Mouse (Mus musculus) ovary, adult 18-20 months (tissue): Measurements from ENCODE around the gene Megf9.

Source experiments
- DNase-seq: peaks from one replicate; pipeline ENCODE4 v3.0.0; 2022; ENCODE audit warnings: low spot score, mixed read lengths

The Megf9 gene

GRCm38 (mm10) chr4:70412126-70412525 is 122.7 kb downstream of the Megf9 start:
- no peak for DNase-seq

GRCm38 (mm10) chr4:70409994-70410721 is 124.6 kb downstream of the Megf9 start, which contains the start of gene Cdk5rap2:
Cdk5rap2 (minus strand) TSS chr4:70410443.
- peak; percentile 97 for DNase-seq

DNA sequence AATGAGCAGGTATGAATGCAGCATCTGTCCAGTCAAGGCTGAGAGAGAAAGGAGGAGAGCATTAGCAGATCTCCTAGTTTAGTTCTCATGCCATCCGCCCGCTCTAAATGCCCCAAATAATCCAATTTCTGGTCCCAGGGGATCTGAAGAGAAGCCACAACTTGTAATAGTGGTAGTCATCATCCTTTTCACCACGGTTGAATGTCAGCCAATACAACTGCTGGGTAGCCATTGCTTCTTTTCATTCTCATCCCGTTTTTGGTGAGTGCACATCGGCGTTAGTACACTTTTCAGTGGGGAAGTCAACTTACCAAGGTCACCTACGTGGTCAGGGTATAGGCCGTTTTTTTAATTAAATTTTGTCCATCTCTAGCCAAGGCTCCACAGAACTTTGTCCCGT is 125.3 kb downstream of the Megf9 start:
- DNase-seq: no peak

GRCm38 (mm10) chr4:70402109-70402819 is 132.5 kb downstream of the Megf9 start:
- DNase-seq: no peak

DNA sequence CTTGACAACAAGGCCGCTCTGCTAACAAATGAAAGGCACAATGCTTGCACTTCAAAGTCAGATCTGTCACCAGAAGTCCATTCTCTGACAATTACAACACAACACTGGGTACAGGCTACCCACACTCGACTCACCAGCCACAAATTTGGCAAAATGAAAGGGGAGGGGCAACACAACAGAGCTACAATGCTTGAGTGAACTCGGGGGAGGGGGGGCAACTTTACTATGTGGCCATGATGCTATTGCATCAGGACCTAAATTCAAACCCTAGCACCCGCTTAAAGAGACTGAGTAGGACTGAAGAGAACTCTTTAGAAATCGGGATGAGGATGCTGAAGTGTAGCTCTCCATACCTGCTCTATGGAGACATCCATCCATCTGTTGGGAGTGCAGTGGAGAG is 135.3 kb downstream of the Megf9 start:
- no peak for DNase-seq

DNA sequence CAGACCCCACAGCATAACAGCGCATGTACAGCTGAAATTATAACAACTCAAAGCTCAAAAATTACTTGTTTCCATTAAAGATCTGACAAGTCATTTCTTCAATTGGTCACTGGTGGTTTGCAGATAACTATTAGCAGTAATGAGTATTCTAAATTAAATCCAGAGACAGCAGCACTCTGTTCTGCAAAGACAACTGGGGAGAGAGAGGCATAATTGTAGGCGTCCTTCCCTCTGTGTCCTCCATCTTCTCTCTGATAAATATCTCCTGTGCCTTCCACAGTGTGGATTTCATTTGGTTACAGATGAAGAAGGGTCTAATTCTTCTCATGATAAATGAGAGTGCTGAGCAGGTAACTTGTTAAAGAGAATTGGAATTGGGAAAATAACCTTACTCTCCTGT is 135.7 kb downstream of the Megf9 start:
- no peak for DNase-seq

- DNase-seq: no peak
Observed at GRCm38 (mm10) chr4:70398088-70398487, 136.7 kb downstream of the Megf9 start.

GRCm38 (mm10) chr4:70396701-70397100 is 138.1 kb downstream of the Megf9 start:
- no peak for DNase-seq

DNA sequence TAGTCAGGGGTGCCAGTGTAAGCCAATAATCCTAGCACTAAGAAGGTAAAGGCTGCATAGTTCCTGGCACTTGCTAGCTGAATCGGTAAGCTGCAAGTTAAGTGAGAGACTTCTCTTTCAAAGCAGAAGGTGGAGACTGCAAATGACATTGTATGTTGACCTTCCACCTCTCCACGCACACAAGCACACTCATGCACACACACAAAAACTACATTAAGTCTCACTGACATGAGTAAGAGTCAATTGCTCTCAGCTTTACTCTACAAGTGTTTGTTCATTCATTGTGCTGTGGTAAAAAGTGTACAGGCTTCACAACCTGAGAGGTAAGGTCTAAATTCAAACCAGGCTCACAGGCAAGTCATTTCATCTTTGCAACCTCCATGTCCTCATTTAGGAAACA is 140.1 kb downstream of the Megf9 start:
- no peak for DNase-seq

DNA sequence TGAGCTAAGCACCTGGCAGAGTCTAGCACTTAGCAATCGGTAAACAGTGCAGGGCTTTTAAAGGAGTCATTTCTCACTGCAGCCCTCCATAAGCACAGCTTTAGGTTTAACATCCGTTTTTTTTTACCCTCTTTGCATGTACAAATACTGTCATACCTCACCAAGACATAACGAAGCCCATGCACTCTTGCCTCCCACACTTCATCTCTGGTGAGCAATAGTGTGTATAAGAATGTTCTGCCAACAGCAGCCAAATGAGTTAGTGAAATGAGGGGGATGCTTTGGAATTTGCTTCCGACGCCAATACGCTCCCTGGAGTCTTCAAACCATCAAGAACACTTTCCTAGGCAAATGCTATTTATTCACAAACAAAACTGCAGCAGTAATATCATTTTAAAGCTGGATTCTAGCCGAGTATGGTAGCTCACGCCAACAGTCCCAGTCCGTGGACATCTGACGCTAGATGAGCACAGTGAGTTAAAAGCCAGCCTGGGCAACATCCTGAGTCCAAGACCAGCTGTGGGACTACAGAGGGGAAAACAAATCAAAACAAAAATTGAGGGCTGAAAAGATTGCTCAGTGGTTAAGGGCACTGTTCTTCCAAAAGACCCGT is 142.9 kb downstream of the Megf9 start:
- no peak for DNase-seq

- DNase-seq: no peak
Observed at GRCm38 (mm10) chr4:70391073-70391472, 143.7 kb downstream of the Megf9 start.

DNA sequence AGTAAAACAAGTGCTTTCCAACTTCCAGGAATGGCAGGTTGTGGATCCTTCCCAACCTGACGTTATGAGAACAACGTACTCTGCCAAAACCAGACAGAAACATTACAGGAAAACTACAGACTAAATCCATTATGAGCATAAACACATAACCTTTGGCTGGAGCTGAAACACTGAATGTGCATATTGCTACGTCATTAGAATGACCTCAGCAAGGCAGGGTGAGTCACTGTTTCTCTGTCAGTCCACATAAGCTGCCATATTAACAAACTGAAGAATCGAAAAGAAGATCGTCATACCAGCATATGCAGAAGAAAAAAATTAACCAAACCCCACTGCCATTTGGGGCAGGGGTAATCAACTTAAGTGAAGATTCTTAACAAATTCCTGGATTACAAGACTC is 148.6 kb downstream of the Megf9 start:
- no peak for DNase-seq

DNA sequence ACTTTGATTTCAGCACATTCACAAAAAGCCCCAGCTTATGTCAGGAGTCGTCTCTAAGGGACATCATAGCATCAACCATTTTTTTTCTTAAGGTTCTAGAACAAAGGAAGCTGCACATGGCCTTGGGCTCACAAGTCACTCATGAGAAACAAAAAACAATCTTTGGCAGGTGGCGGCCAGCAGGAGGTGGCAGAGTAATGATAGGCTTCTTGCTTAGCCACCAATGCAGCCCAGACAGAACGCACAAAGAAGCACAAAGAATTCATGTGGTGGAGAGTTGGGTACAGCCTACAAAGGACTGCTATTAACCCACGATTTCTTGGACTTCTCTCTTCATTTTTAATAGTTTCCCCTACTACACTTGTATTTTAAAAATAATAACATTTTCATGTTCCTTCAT is 157.4 kb downstream of the Megf9 start:
- no peak for DNase-seq
